Mouse (Mus musculus) forebrain, embryonic 10.5 days (tissue): ENCODE measurements at regions not wholly inside any gene's neighbourhood (a gene's known extent, or its start where the extent isn't known, plus 50 kb on each side); places are given as distances from the start of the nearest gene placed in this dataset.

ENCODE experiments used
- DNase-seq: peaks from one replicate; pipeline ENCODE4 v3.0.0-alpha.2; 2017; ENCODE audit warnings: low spot score; ENCODE audit errors: extremely low spot score
- H3K27ac ChIP-seq: fragments of 300-500 bp; sonication (generic); 2 replicates; pipeline ENCODE4 v1.5.1; 2016; ENCODE audit warnings: mild to moderate bottlenecking
- H3K27me3 ChIP-seq: fragments of 300-500 bp; sonication (generic); 2 replicates; pipeline ENCODE4 v1.6.1; 2016; ENCODE audit warnings: mild to moderate bottlenecking; ENCODE audit not compliant: poor library complexity, severe bottlenecking
- H3K36me3 ChIP-seq: fragments of 300-500 bp; sonication (generic); replicated peaks from 2 replicates; pipeline ENCODE4 v1.6.1; 2016; ENCODE audit warnings: mild to moderate bottlenecking, moderate library complexity
- H3K4me1 ChIP-seq: fragments of 300-500 bp; sonication (generic); 2 replicates; pipeline ENCODE4 v1.6.1; 2016
- H3K4me3 ChIP-seq: fragments of 300-500 bp; sonication (generic); 2 replicates; pipeline ENCODE4 v1.5.1; 2016; ENCODE audit warnings: mild to moderate bottlenecking, moderate library complexity
- H3K9me3 ChIP-seq: fragments of 300-500 bp; sonication (generic); 2 replicates; pipeline ENCODE4 v1.6.1; 2016; ENCODE audit warnings: mild to moderate bottlenecking, moderate library complexity
- WGBS: fragments of 180-500 bp; shearing (Covaris S2); methylation state at CpG from one replicate; pipeline ENCODE4 v1.1.7; 2016; 5-methylcytosine and 5-hydroxymethylcytosine counted together

DNA sequence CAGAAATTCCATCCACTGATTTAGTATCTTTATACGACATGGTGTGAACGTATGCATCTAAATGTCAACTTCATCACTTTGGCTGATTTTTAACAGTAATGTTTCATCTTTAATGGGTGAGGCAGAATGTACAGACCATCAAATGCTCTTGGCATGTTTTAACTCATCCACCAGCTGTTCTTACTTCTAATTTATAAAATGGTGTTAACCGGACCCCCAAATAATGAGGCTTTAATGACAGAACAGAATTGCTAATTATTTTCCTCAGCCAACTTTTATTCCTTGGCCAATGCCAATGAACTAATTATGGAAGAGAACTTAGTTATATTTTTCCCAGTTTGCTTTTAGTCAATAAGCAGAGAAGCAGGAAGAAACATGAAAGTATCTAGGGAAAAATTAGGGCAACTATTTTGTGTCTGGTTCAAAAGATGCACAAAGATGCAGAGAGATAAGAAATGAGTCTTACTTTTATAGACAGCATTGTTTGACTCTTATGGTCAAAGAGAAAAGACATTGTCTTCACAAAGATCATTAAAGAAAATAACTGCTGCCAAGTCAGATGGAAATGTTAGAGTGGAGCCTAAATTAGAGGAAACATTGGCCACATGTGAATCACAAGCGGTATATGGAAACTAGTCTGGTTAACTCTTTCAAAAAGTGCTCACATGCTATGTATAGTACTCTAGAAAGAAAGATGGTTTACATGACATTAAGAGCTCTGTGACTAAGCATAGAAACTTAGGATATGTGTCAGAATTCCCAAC lies 1504.5 kb upstream of the Tenm4 start:
- no peaks in the 10 kb centered on the region for H3K9me3 ChIP-seq
- H3K27me3 ChIP-seq: no peaks in the 10 kb centered on the region
- no peak for DNase-seq
- no peaks in the 10 kb centered on the region for H3K36me3 ChIP-seq
- WGBS: 86% methylated on average over 4 of the region's 4 CpGs
- H3K27ac ChIP-seq: no peak overlapping the region
- H3K4me3 ChIP-seq: no peak overlapping the region
- H3K4me1 ChIP-seq: peaks cover 11% of the 10 kb centered on the region; the same call in 1 of the 2 replicates

DNA sequence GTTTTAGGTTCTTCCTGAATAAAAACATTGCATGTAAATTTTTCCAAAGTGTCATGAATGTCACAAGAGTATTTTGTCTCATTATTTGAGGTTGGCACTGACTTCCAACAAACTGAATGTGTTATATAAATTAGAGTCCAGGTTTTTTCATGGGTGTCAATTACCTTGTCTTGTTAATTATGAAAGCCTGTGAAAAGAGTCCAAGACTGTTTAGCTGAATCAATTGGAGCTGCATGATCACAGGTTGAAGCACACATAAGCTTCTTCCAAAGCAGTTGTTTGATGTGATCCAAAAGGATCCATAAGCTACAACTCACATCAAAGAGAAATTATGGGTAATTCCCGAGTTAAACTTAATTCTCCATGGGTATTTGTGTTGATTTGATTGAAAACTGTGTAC lies 1502.8 kb upstream of the Tenm4 start:
- Histone ChIP-seq H3K9me3 (no peaks in the 10 kb centered on the region), H3K27me3 (no peaks in the 10 kb centered on the region), H3K4me3 (no peak overlapping the region), H3K27ac (no peak overlapping the region), H3K4me1 (peaks cover 11% of the 10 kb centered on the region; the same call in 1 of the 2 replicates), H3K36me3 (no peaks in the 10 kb centered on the region)
- WGBS: 28% methylated on average over 1 of the region's 1 CpGs
- no peak for DNase-seq

DNA sequence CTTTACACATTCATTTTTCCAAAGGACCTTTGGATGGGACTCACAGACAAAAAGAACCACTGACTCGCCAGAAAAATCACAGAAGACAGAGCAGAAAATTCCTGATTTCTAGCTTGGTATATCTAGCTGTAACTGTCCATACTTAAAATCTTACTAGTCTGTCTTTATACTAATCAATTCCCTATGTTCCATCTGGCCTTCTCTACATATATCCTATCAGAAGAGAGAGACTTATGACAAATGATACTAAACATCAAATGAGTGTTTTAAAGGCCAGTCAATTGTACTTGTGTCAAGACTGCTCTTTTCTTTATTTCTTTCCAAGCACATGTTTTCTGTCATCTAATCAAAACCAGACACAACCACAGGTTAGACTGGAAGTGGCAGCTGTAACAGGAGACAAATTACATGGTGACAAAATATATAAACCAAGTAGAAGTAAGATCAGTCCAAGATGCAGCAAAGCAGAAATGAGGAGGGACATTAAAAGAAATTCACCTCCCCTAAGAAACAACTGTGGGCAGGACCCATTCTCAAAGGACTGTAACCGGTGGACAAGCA lies 1502.1 kb upstream of the Tenm4 start:
- no peak for DNase-seq
- no peak overlapping the region for H3K4me3 ChIP-seq
- H3K27me3 ChIP-seq: no peaks in the 10 kb centered on the region
- no peaks in the 10 kb centered on the region for H3K9me3 ChIP-seq
- H3K4me1 ChIP-seq: peaks cover 11% of the 10 kb centered on the region; the same call in 1 of the 2 replicates
- no peak overlapping the region for H3K27ac ChIP-seq
- 72% methylated on average over 2 of the region's 2 CpGs for WGBS
- no peaks in the 10 kb centered on the region for H3K36me3 ChIP-seq

DNA sequence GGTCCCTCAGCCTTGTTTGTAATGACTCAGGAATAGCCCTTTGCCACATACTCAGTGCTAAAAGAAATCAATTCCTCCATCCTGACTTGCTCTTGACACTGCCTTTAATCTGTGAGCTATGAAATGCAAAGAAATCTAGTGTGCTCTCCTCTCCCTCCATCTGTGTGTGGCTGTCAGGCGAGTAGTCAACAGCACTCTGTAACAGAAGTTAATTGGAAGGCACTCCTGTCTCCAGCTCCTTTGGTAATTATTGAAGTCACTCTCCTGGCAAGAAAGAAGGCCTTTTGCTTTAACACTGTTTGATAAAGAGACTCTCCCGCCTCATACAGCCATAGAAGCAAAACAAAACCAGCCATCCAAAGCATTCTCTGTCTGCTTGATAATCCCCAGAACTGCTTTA lies 1483.2 kb upstream of the Tenm4 start:
- no peak overlapping the region for H3K27ac ChIP-seq
- DNase-seq: no peak
- no peaks in the 10 kb centered on the region for H3K9me3 ChIP-seq
- H3K27me3 ChIP-seq: no peaks in the 10 kb centered on the region
- no peaks in the 10 kb centered on the region for H3K36me3 ChIP-seq
- peaks cover 20% of the 10 kb centered on the region for H3K4me1 ChIP-seq
- no peak overlapping the region for H3K4me3 ChIP-seq
- 15% methylated on average over 2 of the region's 2 CpGs for WGBS

DNA sequence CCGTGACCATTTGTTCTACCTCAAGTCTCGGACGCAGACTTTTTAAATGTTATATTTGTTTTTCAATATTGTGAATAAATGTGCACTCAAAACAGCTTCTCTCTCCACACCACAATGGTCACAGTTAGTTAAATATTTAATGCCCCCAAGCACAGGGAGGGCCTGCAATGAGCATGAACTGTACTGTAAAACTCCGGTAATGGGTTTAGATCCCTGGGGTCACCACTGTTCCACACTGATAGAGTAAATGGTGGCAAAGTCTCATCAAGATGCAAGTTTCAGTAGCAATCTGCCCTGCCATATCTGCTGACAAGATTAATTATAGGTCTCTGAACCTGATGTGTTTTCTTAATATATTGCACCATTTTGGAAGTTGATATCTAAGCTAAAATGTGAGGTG lies 1473.8 kb upstream of the Tenm4 start:
- no peak for DNase-seq
- Histone ChIP-seq H3K9me3 (no peaks in the 10 kb centered on the region), H3K27me3 (no peaks in the 10 kb centered on the region), H3K4me1 (no peaks in the 10 kb centered on the region), H3K36me3 (no peaks in the 10 kb centered on the region), H3K4me3 (no peak overlapping the region), H3K27ac (no peak overlapping the region)
- 95% methylated on average over 4 of the region's 4 CpGs for WGBS

DNA sequence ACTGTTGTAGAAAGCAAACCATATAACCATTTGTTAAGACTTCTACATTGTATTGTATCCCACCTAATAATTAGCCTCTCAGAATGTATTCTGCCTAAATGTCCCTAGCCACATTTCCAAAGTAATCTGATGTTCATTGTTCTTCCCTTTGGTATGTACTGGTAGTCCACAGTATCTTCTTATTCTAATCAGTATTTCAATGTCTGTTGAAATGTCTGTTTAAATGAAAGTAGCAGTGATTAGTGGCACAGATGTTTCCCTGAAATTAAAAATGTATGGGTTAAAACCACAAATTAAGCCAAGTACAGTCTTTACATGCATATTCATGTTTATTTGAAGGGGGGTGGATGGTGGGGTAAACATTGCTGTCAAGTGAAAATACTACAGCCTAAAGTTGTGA lies 1464.6 kb upstream of the Tenm4 start:
- H3K27ac ChIP-seq: no peak overlapping the region
- DNase-seq: no peak
- no peaks in the 10 kb centered on the region for H3K27me3 ChIP-seq
- no peak overlapping the region for H3K4me3 ChIP-seq
- no peaks in the 10 kb centered on the region for H3K36me3 ChIP-seq
- H3K9me3 ChIP-seq: peaks cover 2% of the 10 kb centered on the region; the same call in 1 of the 2 replicates
- H3K4me1 ChIP-seq: no peaks in the 10 kb centered on the region

DNA sequence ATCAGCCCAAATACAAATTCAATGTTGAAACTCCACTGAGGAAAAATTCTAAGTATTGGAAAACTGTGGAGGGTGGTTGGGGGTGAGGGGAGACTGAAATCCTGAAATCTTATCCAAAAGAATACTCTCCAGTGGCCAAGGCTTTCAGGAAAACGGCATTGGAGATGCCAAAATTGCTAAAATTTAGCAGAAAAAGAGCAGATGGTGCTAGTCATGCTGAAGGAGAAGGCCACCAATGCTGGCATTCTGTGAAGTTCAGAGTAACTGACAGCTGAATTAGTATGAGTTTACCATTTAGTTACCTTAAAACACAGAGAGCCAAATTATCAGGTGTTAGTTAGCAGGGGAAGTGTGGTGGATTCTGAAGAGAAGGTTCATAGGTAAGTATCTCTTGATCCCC lies 1437.6 kb upstream of the Tenm4 start:
- DNase-seq: no peak
- H3K27me3 ChIP-seq: no peaks in the 10 kb centered on the region

DNA sequence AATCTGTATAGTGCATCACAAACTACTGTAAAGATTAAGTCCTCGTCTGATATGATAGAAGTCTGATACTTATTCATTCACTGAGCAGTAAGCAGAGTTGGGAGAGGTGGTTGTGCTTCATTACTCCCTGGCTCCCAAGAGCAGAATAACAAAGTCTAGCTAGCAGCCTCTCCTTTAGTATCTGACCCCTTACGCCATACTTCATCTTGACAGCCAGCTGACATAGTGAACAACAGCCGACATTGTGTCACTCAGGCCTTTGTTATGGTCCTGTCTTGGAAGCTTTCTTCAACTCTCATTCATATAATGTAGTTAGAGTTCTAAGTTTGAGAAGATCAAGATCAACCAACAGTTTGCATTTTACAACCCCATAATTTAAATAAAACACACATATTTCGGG lies 1436.3 kb upstream of the Tenm4 start:
- H3K27ac ChIP-seq: no peak overlapping the region
- H3K4me3 ChIP-seq: no peak overlapping the region
- 83% methylated on average over 4 of the region's 4 CpGs for WGBS
- no peaks in the 10 kb centered on the region for H3K9me3 ChIP-seq
- no peak for DNase-seq
- H3K4me1 ChIP-seq: no peaks in the 10 kb centered on the region
- no peaks in the 10 kb centered on the region for H3K36me3 ChIP-seq
- no peaks in the 10 kb centered on the region for H3K27me3 ChIP-seq

More for the DNA sequence above, 1437.6 kb upstream of the Tenm4 start:
- H3K4me1 ChIP-seq: no peaks in the 10 kb centered on the region
- no peak overlapping the region for H3K27ac ChIP-seq
- 80% methylated on average over 1 of the region's 1 CpGs for WGBS
- no peak overlapping the region for H3K4me3 ChIP-seq
- H3K36me3 ChIP-seq: no peaks in the 10 kb centered on the region
- H3K9me3 ChIP-seq: no peaks in the 10 kb centered on the region
